Mouse (Mus musculus) thymus, adult 2 months (tissue): Measurements from ENCODE around the gene Baz2a.

Source experiments
- CTCF ChIP-seq: fragments of 200-500 bp; IDR thresholded peaks from 2 replicates; pipeline ENCODE4 v1.5.1; 2012; ENCODE audit warnings: mild to moderate bottlenecking, control low read depth, low read length, moderate library complexity, borderline replicate concordance; ENCODE audit not compliant: control insufficient read depth, poor library complexity, insufficient read depth; ENCODE audit errors: extremely low read depth
- POLR2A ChIP-seq: fragments of 200-500 bp; IDR thresholded peaks from 2 replicates; pipeline ENCODE4 v1.6.1; 2012; ENCODE audit warnings: mild to moderate bottlenecking, low read length, control low read depth, moderate library complexity; ENCODE audit not compliant: control insufficient read depth, poor library complexity, insufficient read depth; ENCODE audit errors: extremely low read depth

GRCm38 (mm10) chr10:128094340-128094968, 3.1 kb downstream of the Baz2a start:
- TF ChIP-seq CTCF = no peak
- peak; percentile 44; the same call in 1 of the 2 replicates for TF ChIP-seq POLR2A
